Mouse (Mus musculus) erythroblast, embryonic 14.5 days (primary cell): ENCODE data around the gene Smpd1. TPM values are rescaled to one million over a fixed set of nuclear protein-coding genes. Genes with fewer than 3 reads are reported as not detected.

Experiments used
- H3K27me3 ChIP-seq: 2 replicates; pipeline ENCODE4 v1.6.1; 2012; ENCODE audit warnings: inconsistent platforms; ENCODE audit not compliant: control insufficient read depth
- H3K36me3 ChIP-seq: 2 replicates; pipeline ENCODE4 v1.6.1; 2012; ENCODE audit warnings: mild to moderate bottlenecking, inconsistent platforms; ENCODE audit not compliant: control insufficient read depth
- H3K4me1 ChIP-seq: 2 replicates; pipeline ENCODE4 v1.6.1; 2012; ENCODE audit warnings: inconsistent platforms; ENCODE audit not compliant: control insufficient read depth
- H3K4me3 ChIP-seq: replicated peaks from 2 replicates; pipeline ENCODE3; 2012; ENCODE audit warnings: moderate library complexity, mild to moderate bottlenecking, inconsistent platforms
- H3K9me3 ChIP-seq: 2 replicates; pipeline ENCODE4 v1.6.1; 2012; ENCODE audit warnings: low read length, inconsistent platforms, mixed read lengths; ENCODE audit not compliant: control insufficient read depth
- GATA1 ChIP-seq: IDR thresholded peaks from 2 replicates; pipeline ENCODE4 v1.6.1; 2012; ENCODE audit warnings: low read length, inconsistent platforms, mixed read lengths
- TAL1 ChIP-seq: IDR thresholded peaks from 3 replicates; pipeline ENCODE4 v1.6.1; 2012; ENCODE audit warnings: low read length, inconsistent platforms, mixed read lengths
- polyA plus RNA-seq: library from polyadenylated mRNA; stranded (reverse); fragments of >175 nt; gene quantifications from 2 replicates; pipeline ENCODE4 v1.2.3, GENCODE M21; 2012

The Smpd1 gene
- 2.2 and 2.8 TPM in 2 replicates for polyA plus RNA-seq

DNA sequence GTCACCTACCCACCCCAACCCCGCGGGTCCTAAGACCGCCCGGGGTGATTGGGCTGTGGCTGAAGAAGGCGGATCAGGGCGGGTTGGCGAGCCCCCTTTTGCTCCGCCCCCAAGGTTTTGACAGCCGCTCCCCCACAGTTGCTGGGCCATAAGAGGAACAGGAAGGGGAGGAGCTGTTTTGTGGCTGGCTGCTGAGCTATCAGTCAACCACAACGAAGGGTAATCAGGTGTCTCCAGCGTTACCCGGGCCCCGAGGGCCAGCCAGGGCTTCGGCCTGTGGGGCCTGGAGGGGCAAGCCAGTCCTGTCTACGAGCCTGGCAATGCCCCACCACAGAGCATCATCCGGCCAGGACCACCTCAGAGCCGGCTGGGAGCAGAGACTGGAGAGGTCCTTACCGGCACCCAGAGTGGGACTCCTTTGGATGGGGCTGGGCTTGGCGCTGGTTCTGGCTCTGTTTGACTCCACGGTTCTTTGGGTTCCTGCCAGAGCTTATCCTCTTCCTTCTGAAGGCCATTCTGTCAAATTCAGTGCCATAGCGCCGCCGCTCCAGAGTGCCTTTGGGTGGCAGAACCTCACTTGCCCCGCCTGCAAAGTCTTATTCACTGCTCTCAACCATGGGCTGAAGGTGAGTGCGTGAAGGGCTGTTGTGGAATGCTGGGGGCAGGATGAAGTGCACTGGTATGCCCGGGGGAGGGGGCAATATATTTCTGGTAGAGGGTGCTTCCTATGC is at the start of gene Smpd1:
Smpd1 (plus strand) TSS at position 149 of the 731 bp plus-strand sequence.
- H3K4me1 ChIP-seq, result peaks cover 32% of the 10 kb centered on the region
- H3K27me3 ChIP-seq, result no peaks in the 10 kb centered on the region
- peaks cover 35% of the 10 kb centered on the region for H3K36me3 ChIP-seq
- H3K4me3 ChIP-seq, result peak within 1 kb of the TSS; percentile 84
- H3K9me3 ChIP-seq, result no peaks in the 10 kb centered on the region
- peak; percentile 34; the same call in 1 of the 3 replicates for TF ChIP-seq TAL1
- no peak for TF ChIP-seq GATA1

DNA sequence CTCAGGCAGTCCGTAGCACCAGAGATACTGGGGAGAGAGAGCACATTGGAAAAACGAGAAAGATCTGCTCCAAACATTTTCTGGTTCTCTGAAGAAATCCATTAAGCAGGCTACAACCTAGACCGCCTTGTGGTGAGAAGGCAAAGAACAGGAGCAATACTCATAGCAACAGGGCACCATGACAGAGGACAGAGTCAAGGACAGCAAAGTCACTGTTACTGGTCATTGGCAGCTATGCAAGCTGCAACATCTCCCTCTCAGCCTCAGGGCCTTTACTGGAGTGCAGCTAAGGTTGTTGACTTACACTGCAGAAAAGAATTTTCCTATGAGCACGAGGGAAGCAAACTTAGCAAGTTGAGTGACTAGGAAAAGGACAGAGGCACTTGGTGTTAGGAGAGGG is 46.9 kb upstream of the Smpd1 start:
- Histone ChIP-seq H3K27me3 (no peaks in the 10 kb centered on the region), H3K36me3 (no peaks in the 10 kb centered on the region), H3K4me1 (no peaks in the 10 kb centered on the region), H3K9me3 (no peaks in the 10 kb centered on the region), H3K4me3 (no peak overlapping the region)
- no peak for TF ChIP-seq GATA1
- TF ChIP-seq TAL1, result no peak

DNA sequence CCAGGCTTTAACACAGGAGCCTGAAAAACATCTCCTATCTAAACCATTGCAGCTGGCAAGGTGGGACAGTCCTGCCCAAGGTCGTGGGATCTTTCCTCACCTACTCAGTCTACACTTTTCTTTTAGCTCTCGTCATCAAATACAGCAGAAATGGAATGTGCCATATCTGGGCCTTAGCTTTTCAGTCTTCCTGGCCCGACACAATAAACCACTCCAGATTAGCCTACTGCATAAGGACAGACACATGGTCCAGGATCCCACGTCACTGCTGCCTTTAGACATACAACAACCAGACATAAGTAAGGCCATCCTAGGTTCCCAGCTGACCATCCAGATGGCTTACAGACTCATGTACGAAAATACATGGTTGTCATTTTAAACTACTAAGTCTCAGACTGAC is 44.0 kb upstream of the Smpd1 start:
- no peaks in the 10 kb centered on the region for H3K27me3 ChIP-seq
- TF ChIP-seq TAL1 (no peak), GATA1 (no peak)
- no peaks in the 10 kb centered on the region for H3K4me1 ChIP-seq
- no peaks in the 10 kb centered on the region for H3K9me3 ChIP-seq
- H3K36me3 ChIP-seq, result no peaks in the 10 kb centered on the region
- no peak overlapping the region for H3K4me3 ChIP-seq

DNA sequence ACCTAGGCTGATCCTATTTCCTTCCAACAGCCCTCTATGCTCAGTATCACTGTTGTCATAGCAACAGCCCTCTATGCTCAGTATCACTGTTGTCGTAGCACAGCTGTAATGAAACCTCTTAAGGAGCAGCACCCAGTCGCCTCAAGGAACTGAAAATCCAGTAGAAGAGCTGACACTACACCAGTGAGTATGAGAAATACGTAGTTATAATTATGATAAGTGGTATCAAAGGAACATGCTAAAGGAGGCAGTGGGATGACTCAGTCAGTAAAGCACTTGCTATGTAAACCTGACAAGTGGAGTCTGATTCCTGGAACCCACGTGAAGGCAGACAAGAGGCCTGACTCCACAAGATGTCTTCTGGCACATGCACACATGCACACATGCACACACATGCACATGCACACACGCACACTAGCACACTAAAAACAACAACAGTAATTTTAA is 40.3 kb upstream of the Smpd1 start:
- no peak for TF ChIP-seq GATA1
- no peak for TF ChIP-seq TAL1
- Histone ChIP-seq H3K4me3 (no peak overlapping the region), H3K9me3 (no peaks in the 10 kb centered on the region), H3K4me1 (no peaks in the 10 kb centered on the region), H3K36me3 (no peaks in the 10 kb centered on the region), H3K27me3 (no peaks in the 10 kb centered on the region)

DNA sequence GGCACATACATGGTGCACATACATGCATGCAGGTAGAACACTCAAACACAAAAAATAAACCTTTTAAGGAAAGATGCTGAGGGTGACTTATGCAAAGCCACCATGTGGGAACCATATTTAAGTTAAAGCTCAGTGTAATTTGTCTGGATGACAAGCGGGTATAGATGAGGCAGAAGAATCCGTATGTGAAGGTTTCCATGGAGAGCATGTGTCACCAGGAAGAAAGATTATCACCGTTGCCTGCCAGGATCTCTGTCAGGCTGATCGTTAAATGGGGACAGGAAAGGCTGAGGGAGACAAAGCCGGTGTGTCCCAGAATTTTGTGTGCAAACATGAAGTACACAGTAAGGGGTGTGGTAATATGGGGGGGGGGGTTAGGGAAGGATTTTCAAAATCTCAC is 39.6 kb upstream of the Smpd1 start:
- Histone ChIP-seq H3K27me3 (no peaks in the 10 kb centered on the region), H3K4me1 (no peaks in the 10 kb centered on the region), H3K36me3 (no peaks in the 10 kb centered on the region), H3K9me3 (no peaks in the 10 kb centered on the region), H3K4me3 (no peak overlapping the region)
- no peak for TF ChIP-seq GATA1
- no peak for TF ChIP-seq TAL1

DNA sequence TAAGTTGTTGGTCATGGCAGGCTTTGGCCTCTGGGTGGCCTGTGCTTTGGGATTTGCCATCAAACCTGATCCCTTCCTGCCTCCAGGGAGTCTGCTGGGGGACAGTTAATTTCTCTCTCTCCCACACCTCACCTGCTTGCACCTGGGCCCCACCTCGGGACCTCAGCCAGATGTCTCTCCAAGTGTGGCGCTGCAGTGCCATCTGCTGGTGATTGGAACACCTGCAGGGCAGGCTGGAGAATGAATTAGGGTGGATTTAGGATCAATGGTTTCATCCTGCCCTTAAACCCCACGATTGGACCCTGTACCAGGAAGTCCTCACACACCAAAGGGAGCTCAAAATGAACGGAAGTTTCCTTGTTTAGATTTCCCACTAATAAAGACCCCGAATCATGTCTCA is 39.0 kb upstream of the Smpd1 start:
- H3K4me1 ChIP-seq, result no peaks in the 10 kb centered on the region
- no peak overlapping the region for H3K4me3 ChIP-seq
- H3K27me3 ChIP-seq, result no peaks in the 10 kb centered on the region
- H3K36me3 ChIP-seq, result no peaks in the 10 kb centered on the region
- TF ChIP-seq TAL1 (no peak), GATA1 (no peak)
- no peaks in the 10 kb centered on the region for H3K9me3 ChIP-seq

DNA sequence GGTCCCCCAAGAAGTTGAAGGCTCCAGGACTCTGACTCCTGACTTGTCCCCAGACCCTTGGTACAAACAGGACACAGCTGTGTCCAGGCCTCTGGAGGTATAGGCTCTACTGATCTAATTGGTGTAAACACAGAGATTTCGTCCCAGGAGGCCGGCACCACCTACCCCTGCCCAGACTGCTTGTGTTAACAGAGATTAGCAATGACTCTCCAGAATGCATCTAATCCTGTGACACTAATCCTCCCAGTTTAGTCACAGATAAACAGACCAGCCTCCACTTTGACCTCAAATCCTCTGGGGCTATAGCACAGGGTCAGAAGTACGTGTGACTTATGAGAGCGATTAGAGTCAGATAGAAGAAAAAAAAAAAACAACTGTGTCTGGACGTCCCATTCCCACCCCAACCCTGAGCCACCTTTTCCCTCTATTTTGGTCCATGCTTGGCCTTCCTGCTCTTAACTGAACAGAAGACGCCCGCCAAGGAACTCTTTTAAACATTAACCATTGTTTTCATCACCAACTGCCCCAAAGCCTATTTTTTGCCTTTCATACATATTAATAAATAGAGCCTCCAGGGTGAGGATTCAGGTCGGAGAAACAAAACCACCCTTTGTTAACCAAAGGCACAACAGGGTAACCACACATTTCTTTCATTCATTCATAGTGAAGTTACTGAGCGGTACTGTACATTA is 37.3 kb upstream of the Smpd1 start:
- no peaks in the 10 kb centered on the region for H3K27me3 ChIP-seq
- H3K36me3 ChIP-seq, result no peaks in the 10 kb centered on the region
- no peak overlapping the region for H3K4me3 ChIP-seq
- TF ChIP-seq GATA1 (no peak), TAL1 (no peak)
- H3K9me3 ChIP-seq, result no peaks in the 10 kb centered on the region
- no peaks in the 10 kb centered on the region for H3K4me1 ChIP-seq

DNA sequence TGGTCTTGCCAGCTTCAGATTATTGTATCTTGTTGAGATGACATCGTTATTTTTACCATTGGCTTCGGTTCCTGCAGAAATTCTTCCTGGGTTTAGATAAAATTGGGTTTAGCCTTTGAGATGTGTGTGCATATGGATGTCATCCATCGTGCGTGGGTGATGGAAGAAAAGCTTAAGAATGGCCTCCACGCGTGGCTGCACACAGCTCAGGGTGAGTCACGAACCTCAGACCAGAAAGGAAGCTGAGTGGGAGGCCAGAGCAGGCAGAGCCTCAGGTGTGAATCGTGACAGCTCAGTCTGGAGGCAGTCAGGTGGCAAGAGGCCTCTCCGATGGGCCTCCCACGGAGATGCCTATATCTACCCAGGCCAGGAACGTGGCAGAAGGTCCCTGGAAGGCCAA is 34.8 kb upstream of the Smpd1 start:
- no peaks in the 10 kb centered on the region for H3K27me3 ChIP-seq
- no peak for TF ChIP-seq GATA1
- no peak for TF ChIP-seq TAL1
- H3K36me3 ChIP-seq, result no peaks in the 10 kb centered on the region
- no peaks in the 10 kb centered on the region for H3K9me3 ChIP-seq
- no peak overlapping the region for H3K4me3 ChIP-seq
- H3K4me1 ChIP-seq, result no peaks in the 10 kb centered on the region

DNA sequence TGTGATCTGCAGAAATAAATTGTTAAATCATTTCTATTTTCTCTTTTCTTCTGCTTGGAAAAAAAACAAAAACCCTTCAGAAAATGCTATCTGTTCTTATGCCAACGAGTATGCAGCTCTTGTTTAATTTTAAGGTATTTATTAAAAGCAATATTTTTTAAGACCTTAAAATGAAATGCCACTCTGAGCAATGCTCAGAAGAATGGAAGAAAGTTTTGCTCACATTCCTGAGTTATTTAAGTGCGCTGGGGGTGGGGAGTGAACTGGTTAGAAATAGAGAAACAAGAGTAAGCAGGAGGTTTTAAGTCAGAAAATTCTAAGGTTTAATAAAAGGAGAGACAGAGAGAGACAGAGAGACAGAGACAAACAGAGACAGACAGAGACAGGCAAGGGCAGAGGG is 34.4 kb upstream of the Smpd1 start:
- no peaks in the 10 kb centered on the region for H3K36me3 ChIP-seq
- no peaks in the 10 kb centered on the region for H3K9me3 ChIP-seq
- no peaks in the 10 kb centered on the region for H3K27me3 ChIP-seq
- TF ChIP-seq GATA1 (no peak), TAL1 (no peak)
- H3K4me3 ChIP-seq, result no peak overlapping the region
- no peaks in the 10 kb centered on the region for H3K4me1 ChIP-seq
